Mouse (Mus musculus): ENCODE data around the gene Klrk1. TPM values are rescaled to one million over a fixed set of nuclear protein-coding genes. Genes with fewer than 3 reads are reported as not detected.

Gene Klrk1
- polyA plus RNA-seq, 1 experiment from 2014 or later: 0.25 TPM

DNA sequence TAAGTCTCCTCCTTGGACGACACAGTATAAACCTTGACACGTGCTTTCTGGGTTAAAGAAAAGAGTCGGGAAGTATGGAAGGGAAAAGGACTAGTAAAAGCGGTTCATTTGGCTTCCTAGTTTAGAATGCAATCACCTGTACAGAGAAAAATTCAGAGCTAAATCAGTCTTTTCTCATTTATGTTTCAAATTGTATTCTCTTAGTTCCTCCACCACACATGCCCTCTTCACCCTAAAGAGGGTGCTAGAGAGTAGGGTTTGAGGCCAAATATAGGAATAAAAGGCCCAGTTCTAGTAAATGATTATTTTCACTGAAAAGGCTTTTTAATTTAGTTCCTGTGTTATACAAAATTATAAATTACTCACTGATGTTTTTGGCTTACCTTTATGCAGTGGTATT, 42.4 kb downstream of the Klrk1 start:
- H3K36me3 ChIP-seq (ENCODE audit: control insufficient read depth, insufficient read depth): no peaks in the 10 kb centered on the region
- H3K4me2 ChIP-seq (ENCODE audit: low read length): no peak overlapping the region
- H3K27me3 ChIP-seq (replicated peaks; ENCODE audit: control insufficient read depth, insufficient read depth, low read length): no peaks in the 10 kb centered on the region
- no peak overlapping the region for H3K27ac ChIP-seq (ENCODE audit: low read length)
- WGBS: 69% methylated on average over 4 of the region's 4 CpGs
- ATAC-seq: no peak
- H3K9ac ChIP-seq (replicated peaks; ENCODE audit: low read depth, low read length): no peak overlapping the region
- H3K4me1 ChIP-seq (replicated peaks; ENCODE audit: control insufficient read depth, insufficient read depth, low read length): no peaks in the 10 kb centered on the region
- no peak overlapping the region for H3K4me3 ChIP-seq (replicated peaks; ENCODE audit: low read length)
- no peaks in the 10 kb centered on the region for H3K9me3 ChIP-seq (ENCODE audit: control insufficient read depth, low read length)

DNA sequence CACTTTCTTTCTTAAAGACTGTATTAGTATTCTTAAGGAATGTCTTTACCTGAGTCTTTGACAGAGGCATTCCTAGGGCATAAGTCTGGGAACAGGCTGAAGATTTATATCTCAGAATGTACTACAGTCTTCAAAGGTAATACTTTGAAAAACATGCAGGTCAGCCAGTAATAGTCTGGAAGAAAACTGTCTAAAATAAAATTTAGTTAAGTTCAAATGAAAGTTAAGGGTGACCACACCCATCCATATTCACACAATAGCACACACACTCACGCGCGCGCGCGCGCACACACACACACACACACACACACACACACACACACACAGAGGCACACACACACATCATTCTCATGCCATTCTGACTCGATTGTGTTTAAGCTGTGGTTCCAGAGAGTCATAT, 46.1 kb downstream of the Klrk1 start, which contains the start of gene Klre1:
Gene Klre1 (plus strand): TSS at position 301 of the 400 bp plus-strand sequence.
- H3K4me2 ChIP-seq (ENCODE audit: low read length): no peak within 1 kb of the TSS
- H3K9ac ChIP-seq (replicated peaks; ENCODE audit: low read depth, low read length): no peak within 1 kb of the TSS
- no peak within 1 kb of the TSS for H3K4me3 ChIP-seq (replicated peaks; ENCODE audit: low read length)
- H3K9me3 ChIP-seq (ENCODE audit: control insufficient read depth, low read length): no peaks in the 10 kb centered on the region
- no peaks in the 10 kb centered on the region for H3K27me3 ChIP-seq (replicated peaks; ENCODE audit: control insufficient read depth, insufficient read depth, low read length)
- 93% methylated on average over 8 of the region's 8 CpGs for WGBS
- H3K27ac ChIP-seq (ENCODE audit: low read length): no peak within 1 kb of the TSS
- no peaks in the 10 kb centered on the region for H3K4me1 ChIP-seq (replicated peaks; ENCODE audit: control insufficient read depth, insufficient read depth, low read length)
- no peak for ATAC-seq
- no peaks in the 10 kb centered on the region for H3K36me3 ChIP-seq (ENCODE audit: control insufficient read depth, insufficient read depth)

- no peak for ATAC-seq
- 52% methylated on average over 2 of the region's 2 CpGs for WGBS
- H3K27ac ChIP-seq (ENCODE audit: low read length): no peak overlapping the region
- no peak overlapping the region for H3K4me2 ChIP-seq (ENCODE audit: low read length)
- H3K36me3 ChIP-seq (ENCODE audit: control insufficient read depth, insufficient read depth): no peaks in the 10 kb centered on the region
- no peaks in the 10 kb centered on the region for H3K9me3 ChIP-seq (ENCODE audit: control insufficient read depth, low read length)
- no peaks in the 10 kb centered on the region for H3K4me1 ChIP-seq (replicated peaks; ENCODE audit: control insufficient read depth, insufficient read depth, low read length)
- H3K27me3 ChIP-seq (replicated peaks; ENCODE audit: control insufficient read depth, insufficient read depth, low read length): no peaks in the 10 kb centered on the region
- H3K9ac ChIP-seq (replicated peaks; ENCODE audit: low read depth, low read length): no peak overlapping the region
- no peak overlapping the region for H3K4me3 ChIP-seq (replicated peaks; ENCODE audit: low read length)
Observed at GRCm38 (mm10) chr6:129575315-129575714, 48.3 kb downstream of the Klrk1 start.

- Histone ChIP-seq H3K4me3 (replicated peaks; ENCODE audit: low read length) (no peak overlapping the region), H3K4me2 (ENCODE audit: low read length) (no peak overlapping the region), H3K27me3 (replicated peaks; ENCODE audit: control insufficient read depth, insufficient read depth, low read length) (no peaks in the 10 kb centered on the region), H3K36me3 (ENCODE audit: control insufficient read depth, insufficient read depth) (no peaks in the 10 kb centered on the region), H3K4me1 (replicated peaks; ENCODE audit: control insufficient read depth, insufficient read depth, low read length) (no peaks in the 10 kb centered on the region), H3K9ac (replicated peaks; ENCODE audit: low read depth, low read length) (no peak overlapping the region), H3K9me3 (ENCODE audit: control insufficient read depth, low read length) (no peaks in the 10 kb centered on the region), H3K27ac (ENCODE audit: low read length) (no peak overlapping the region)
- 82% methylated on average over 2 of the region's 2 CpGs for WGBS
- no peak for ATAC-seq
Observed at GRCm38 (mm10) chr6:129565257-129565656, 58.4 kb downstream of the Klrk1 start.

Other genes starting within 250 kb of the Klrk1 start
- gene Clec12b, start 238.0 kb downstream of the Klrk1 start, polyA plus RNA-seq (2015; fragmentation: Nextera tagmentation; extraction: Ambion mirVana): not detected in 2 replicates
- gene Clec1b, start 226.6 kb downstream of the Klrk1 start, polyA plus RNA-seq (2015; fragmentation: Nextera tagmentation; extraction: Ambion mirVana): 0.86 and 1.2 TPM in 2 replicates
- gene Clec9a, start 215.0 kb downstream of the Klrk1 start, polyA plus RNA-seq (2015; fragmentation: Nextera tagmentation; extraction: Ambion mirVana): 0.19 TPM in 1 of 2 replicates, not detected in the other
- gene Clec1a, start 171.9 kb downstream of the Klrk1 start, polyA plus RNA-seq (2015; fragmentation: Nextera tagmentation; extraction: Ambion mirVana): 0.80 and 0.84 TPM in 2 replicates
- gene Olr1, start 116.7 kb downstream of the Klrk1 start, polyA plus RNA-seq (2015; fragmentation: Nextera tagmentation; extraction: Ambion mirVana): not detected in 2 replicates
- 0.09 TPM in 1 of 2 replicates, not detected in the other for gene Tmem52b, start 111.3 kb downstream of the Klrk1 start, polyA plus RNA-seq (2015; fragmentation: Nextera tagmentation; extraction: Ambion mirVana)
- 203 and 217 TPM in 2 replicates for gene Gabarapl1, start 90.7 kb downstream of the Klrk1 start, polyA plus RNA-seq (2015; fragmentation: Nextera tagmentation; extraction: Ambion mirVana)
- not detected in 2 replicates for gene Klre1, start 46.0 kb downstream of the Klrk1 start, polyA plus RNA-seq (2015; fragmentation: Nextera tagmentation; extraction: Ambion mirVana)
- gene Klrd1, start 32.1 kb downstream of the Klrk1 start, polyA plus RNA-seq (2015; fragmentation: Nextera tagmentation; extraction: Ambion mirVana): not detected in 2 replicates
- not detected in 2 replicates for gene Klrc3, start 19.5 kb upstream of the Klrk1 start, polyA plus RNA-seq (2015; fragmentation: Nextera tagmentation; extraction: Ambion mirVana)
- not detected in 2 replicates for gene Klrc2, start 36.8 kb upstream of the Klrk1 start, polyA plus RNA-seq (2015; fragmentation: Nextera tagmentation; extraction: Ambion mirVana)
- gene Klrc1, start 55.1 kb upstream of the Klrk1 start, polyA plus RNA-seq (2015; fragmentation: Nextera tagmentation; extraction: Ambion mirVana): not detected in 2 replicates
- gene Klri1, start 93.3 kb upstream of the Klrk1 start, polyA plus RNA-seq (2015; fragmentation: Nextera tagmentation; extraction: Ambion mirVana): not detected in 2 replicates
- not detected in 2 replicates for gene Klri2, start 116.6 kb upstream of the Klrk1 start, polyA plus RNA-seq (2015; fragmentation: Nextera tagmentation; extraction: Ambion mirVana)
- not detected in 2 replicates for gene Gm156, start 160.4 kb upstream of the Klrk1 start, polyA plus RNA-seq (2015; fragmentation: Nextera tagmentation; extraction: Ambion mirVana)
- not detected in 2 replicates for gene Gm17631, start 238.8 kb upstream of the Klrk1 start, polyA plus RNA-seq (2015; fragmentation: Nextera tagmentation; extraction: Ambion mirVana)